Mouse (Mus musculus): Measurements from ENCODE around the gene Arhgap27. TPM values are rescaled to one million over a fixed set of nuclear protein-coding genes. Genes with fewer than 3 reads are reported as not detected.

Arhgap27 gene
- total RNA-seq, 1 experiment: 8.2 TPM

- in situ Hi-C loops (cut with MboI; ENCODE audit: low sequenced_read_pairs in 2 of 2, unreplicated experiment in 2 of 2): loop anchor here in 1 of 2 experiments (10.0 kb wide), 1 partner anchor 114 kb away; no protein-coding TSS in a partner anchor
- TF ChIP-seq ZNF384 (IDR thresholded peaks at IDR 0.05; ENCODE audit: low read depth, low read length) (no peak), MAFK (IDR thresholded peaks at IDR 0.05; ENCODE audit: insufficient read depth, low read depth, low read length) (no peak), HCFC1 (IDR thresholded peaks at IDR 0.05; ENCODE audit: borderline replicate concordance, insufficient read depth, low read length) (no peak), CHD2 (IDR thresholded peaks at IDR 0.05; ENCODE audit: low read depth, low read length) (no peak), ZC3H11A (IDR thresholded peaks at IDR 0.05; ENCODE audit: borderline replicate concordance, low read depth, low read length) (no peak)
- Histone ChIP-seq H3K9me3 (ENCODE audit: control insufficient read depth, insufficient read depth, low read depth, low read length) (no peaks in the 10 kb centered on the region), H3K4me1 (ENCODE audit: control insufficient read depth in 2 of 2, insufficient read depth in 2 of 2, low read length in 2 of 2, poor library complexity in 1 of 2) (no peaks in the 10 kb centered on the region), H3K27ac (ENCODE audit: insufficient read depth, low read depth, low read length, poor library complexity, severe bottlenecking) (no peak overlapping the region), H3K36me3 (ENCODE audit: control insufficient read depth, insufficient read depth, low read length, poor library complexity, severe bottlenecking) (no peaks in the 10 kb centered on the region), H3K9ac (ENCODE audit: insufficient read depth, low read depth, low read length, poor library complexity, severe bottlenecking) (no peak overlapping the region), H3K4me3 (ENCODE audit: insufficient read depth in 1 of 2, low read depth in 1 of 2, low read length in 2 of 2, poor library complexity in 1 of 2, severe bottlenecking in 1 of 2) (no peak overlapping the region)
- no peak for DNase-seq (ENCODE audit: low read depth, low spot score)
These were observed 12.7 kb downstream of the Arhgap27 start for GRCm38 (mm10) chr11:103350711-103351315.

GRCm38 (mm10) chr11:103349699-103350098, 13.8 kb downstream of the Arhgap27 start:
- Histone ChIP-seq H3K4me3 (ENCODE audit: insufficient read depth in 1 of 2, low read depth in 1 of 2, low read length in 2 of 2, poor library complexity in 1 of 2, severe bottlenecking in 1 of 2) (no peak overlapping the region), H3K9ac (ENCODE audit: insufficient read depth, low read depth, low read length, poor library complexity, severe bottlenecking) (no peak overlapping the region), H3K9me3 (ENCODE audit: control insufficient read depth, insufficient read depth, low read depth, low read length) (no peaks in the 10 kb centered on the region), H3K36me3 (ENCODE audit: control insufficient read depth, insufficient read depth, low read length, poor library complexity, severe bottlenecking) (no peaks in the 10 kb centered on the region), H3K27ac (ENCODE audit: insufficient read depth, low read depth, low read length, poor library complexity, severe bottlenecking) (no peak overlapping the region), H3K4me1 (ENCODE audit: control insufficient read depth in 2 of 2, insufficient read depth in 2 of 2, low read length in 2 of 2, poor library complexity in 1 of 2) (peaks cover 0 to under 1% of the 10 kb centered on the region in 2 experiments; a peak in 1 of 4 replicates)
- in situ Hi-C loops (cut with MboI; ENCODE audit: low sequenced_read_pairs in 2 of 2, unreplicated experiment in 2 of 2): loop anchor here in 1 of 2 experiments (10.0 kb wide), 1 partner anchor 115 kb away; no protein-coding TSS in a partner anchor
- TF ChIP-seq ZNF384 (IDR thresholded peaks at IDR 0.05; ENCODE audit: low read depth, low read length) (no peak), MAFK (IDR thresholded peaks at IDR 0.05; ENCODE audit: insufficient read depth, low read depth, low read length) (no peak), HCFC1 (IDR thresholded peaks at IDR 0.05; ENCODE audit: borderline replicate concordance, insufficient read depth, low read length) (no peak), ZC3H11A (IDR thresholded peaks at IDR 0.05; ENCODE audit: borderline replicate concordance, low read depth, low read length) (no peak), CHD2 (IDR thresholded peaks at IDR 0.05; ENCODE audit: low read depth, low read length) (no peak)
- DNase-seq (ENCODE audit: low read depth, low spot score): no peak

- Histone ChIP-seq H3K36me3 (ENCODE audit: control insufficient read depth, insufficient read depth, low read length, poor library complexity, severe bottlenecking) (no peaks in the 10 kb centered on the region), H3K9ac (ENCODE audit: insufficient read depth, low read depth, low read length, poor library complexity, severe bottlenecking) (no peak overlapping the region), H3K27ac (ENCODE audit: insufficient read depth, low read depth, low read length, poor library complexity, severe bottlenecking) (no peak overlapping the region), H3K9me3 (ENCODE audit: control insufficient read depth, insufficient read depth, low read depth, low read length) (no peaks in the 10 kb centered on the region), H3K4me3 (ENCODE audit: insufficient read depth in 1 of 2, low read depth in 1 of 2, low read length in 2 of 2, poor library complexity in 1 of 2, severe bottlenecking in 1 of 2) (no peak overlapping the region), H3K4me1 (ENCODE audit: control insufficient read depth in 2 of 2, insufficient read depth in 2 of 2, low read length in 2 of 2, poor library complexity in 1 of 2) (peaks cover 0 to 4% of the 10 kb centered on the region in 2 experiments; a peak in 1 of 4 replicates)
- in situ Hi-C loops (cut with MboI; ENCODE audit: low sequenced_read_pairs in 2 of 2, unreplicated experiment in 2 of 2): no loop called here
- DNase-seq (ENCODE audit: low read depth, low spot score): no peak
- TF ChIP-seq ZNF384 (IDR thresholded peaks at IDR 0.05; ENCODE audit: low read depth, low read length) (no peak), CHD2 (IDR thresholded peaks at IDR 0.05; ENCODE audit: low read depth, low read length) (no peak), HCFC1 (IDR thresholded peaks at IDR 0.05; ENCODE audit: borderline replicate concordance, insufficient read depth, low read length) (no peak), MAFK (IDR thresholded peaks at IDR 0.05; ENCODE audit: insufficient read depth, low read depth, low read length) (no peak), ZC3H11A (IDR thresholded peaks at IDR 0.05; ENCODE audit: borderline replicate concordance, low read depth, low read length) (no peak)
These were observed 16.8 kb downstream of the Arhgap27 start for GRCm38 (mm10) chr11:103346657-103347056.

GRCm38 (mm10) chr11:103346236-103346635, 17.3 kb downstream of the Arhgap27 start:
- Histone ChIP-seq H3K9me3 (ENCODE audit: control insufficient read depth, insufficient read depth, low read depth, low read length) (no peaks in the 10 kb centered on the region), H3K36me3 (ENCODE audit: control insufficient read depth, insufficient read depth, low read length, poor library complexity, severe bottlenecking) (no peaks in the 10 kb centered on the region), H3K9ac (ENCODE audit: insufficient read depth, low read depth, low read length, poor library complexity, severe bottlenecking) (no peak overlapping the region), H3K4me1 (ENCODE audit: control insufficient read depth in 2 of 2, insufficient read depth in 2 of 2, low read length in 2 of 2, poor library complexity in 1 of 2) (peaks cover 0 to 4% of the 10 kb centered on the region in 2 experiments; a peak in 2 of 4 replicates), H3K27ac (ENCODE audit: insufficient read depth, low read depth, low read length, poor library complexity, severe bottlenecking) (no peak overlapping the region), H3K4me3 (ENCODE audit: insufficient read depth in 1 of 2, low read depth in 1 of 2, low read length in 2 of 2, poor library complexity in 1 of 2, severe bottlenecking in 1 of 2) (no peak overlapping the region)
- DNase-seq (ENCODE audit: low read depth, low spot score): no peak
- in situ Hi-C loops (cut with MboI; ENCODE audit: low sequenced_read_pairs in 2 of 2, unreplicated experiment in 2 of 2): no loop called here
- TF ChIP-seq ZC3H11A (IDR thresholded peaks at IDR 0.05; ENCODE audit: borderline replicate concordance, low read depth, low read length) (no peak), MAFK (IDR thresholded peaks at IDR 0.05; ENCODE audit: insufficient read depth, low read depth, low read length) (no peak), ZNF384 (IDR thresholded peaks at IDR 0.05; ENCODE audit: low read depth, low read length) (no peak), CHD2 (IDR thresholded peaks at IDR 0.05; ENCODE audit: low read depth, low read length) (no peak), HCFC1 (IDR thresholded peaks at IDR 0.05; ENCODE audit: borderline replicate concordance, insufficient read depth, low read length) (no peak)
